In the genomic region with DNA sequence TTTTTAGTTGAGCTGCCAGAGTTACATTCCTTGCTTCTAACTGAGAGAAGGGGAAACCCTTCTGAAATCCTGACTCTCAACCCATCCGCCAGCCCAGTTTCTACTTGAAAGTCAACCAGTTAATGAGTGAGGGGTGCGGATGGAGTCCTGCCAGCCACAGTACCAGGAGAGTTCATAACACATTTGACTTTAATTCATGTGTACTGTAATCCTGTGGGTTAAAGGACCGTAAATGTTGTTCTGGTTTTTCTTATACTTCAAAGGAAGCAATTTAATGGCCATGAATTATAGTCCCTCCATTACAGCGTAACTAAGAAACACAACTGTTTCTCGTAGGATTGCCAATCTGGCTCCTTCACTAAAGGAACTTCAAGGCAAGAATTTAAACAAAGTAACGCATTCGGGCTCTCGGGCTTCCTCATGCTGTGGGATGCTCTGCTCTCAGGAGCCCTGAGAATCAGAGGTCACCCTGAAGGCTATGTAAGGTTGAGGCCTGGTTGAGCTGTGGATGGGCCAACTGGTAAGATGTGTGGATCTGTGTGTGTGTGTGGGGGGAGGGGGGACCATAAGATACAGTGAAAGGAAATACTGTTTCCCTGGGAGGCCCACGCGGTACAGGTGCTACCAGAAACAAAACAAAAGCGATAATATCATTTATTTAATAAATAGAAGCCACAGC, we compare ENCODE assay signal across 20 mouse cellular contexts.
DNase-seq lines count a peak whose midpoint lies in the region; ATAC-seq and TF ChIP-seq lines count a peak whose summit lies in the region.
"Had no signal": no experiment of that assay in that cellular context is flagged by ENCODE, and none has a peak within 500 bp of the region (broad histone marks: within the 10 kb centered on the region; RNA-seq: fewer than 3 reads in every experiment).

No protein-coding gene starts in this region.

- H3K4me1 ChIP-seq in kidney, embryonic 14.5 days (ENCODE audit: control insufficient read depth, insufficient read depth, low read length): peaks cover 15% of the 10 kb centered on the region
- peaks cover 64% of the 10 kb centered on the region for H3K4me1 ChIP-seq in embryonic facial prominence, embryonic 10.5 days
- H3K4me1 ChIP-seq in embryonic fibroblast, embryonic 13.5 days (ENCODE audit: control insufficient read depth, insufficient read depth, low read length): peaks cover 14% of the 10 kb centered on the region; the same call in 1 of the 2 replicates
- H3K4me1 ChIP-seq in limb, embryonic 15.5 days: peaks cover 33% of the 10 kb centered on the region; the same call in 1 of the 2 replicates
- H3K4me1 ChIP-seq in hindbrain, postnatal 0 days (ENCODE audit: insufficient read depth, low read length): no peaks in the 10 kb centered on the region

- H3K4me3 ChIP-seq in kidney, embryonic 14.5 days (ENCODE audit: low read length): no peak overlapping the region
- no peak overlapping the region for H3K4me3 ChIP-seq in embryonic facial prominence, embryonic 10.5 days
- H3K4me3 ChIP-seq in embryonic fibroblast, embryonic 13.5 days (ENCODE audit: insufficient read depth, low read length): no peak overlapping the region
- no peak overlapping the region for H3K4me3 ChIP-seq in limb, embryonic 15.5 days
- H3K4me3 ChIP-seq in hindbrain, postnatal 0 days (ENCODE audit: low read length): no peak overlapping the region
- H3K4me3 ChIP-seq: midbrain, embryonic 10.5 days had no signal

- no peaks in the 10 kb centered on the region for H3K27me3 ChIP-seq in kidney, embryonic 14.5 days (ENCODE audit: control insufficient read depth, insufficient read depth, low read length)
- no peaks in the 10 kb centered on the region for H3K27me3 ChIP-seq in embryonic facial prominence, embryonic 10.5 days (replicated peaks; ENCODE audit: low read depth, poor library complexity, severe bottlenecking)
- H3K27me3 ChIP-seq in limb, embryonic 15.5 days: 0 out of 2 replicates have a peak, but pooled peaks cover 3% of the 10 kb centered on the region
- no peaks in the 10 kb centered on the region for H3K27me3 ChIP-seq in hindbrain, postnatal 0 days (ENCODE audit: insufficient read depth, low read length)

- no peaks in the 10 kb centered on the region for H3K36me3 ChIP-seq in kidney, embryonic 14.5 days (ENCODE audit: control insufficient read depth, insufficient read depth, low read length)
- H3K36me3 ChIP-seq in embryonic facial prominence, embryonic 10.5 days (replicated peaks): no peaks in the 10 kb centered on the region
- H3K36me3 ChIP-seq in limb, embryonic 15.5 days: no peaks in the 10 kb centered on the region
- no peaks in the 10 kb centered on the region for H3K36me3 ChIP-seq in hindbrain, postnatal 0 days (ENCODE audit: insufficient read depth, low read length)
- H3K36me3 ChIP-seq: midbrain, embryonic 10.5 days had no signal

- no peak overlapping the region for H3K9ac ChIP-seq in kidney, embryonic 14.5 days (ENCODE audit: low read depth, low read length)
- H3K9ac ChIP-seq in limb, embryonic 15.5 days: no peak overlapping the region
- H3K9ac ChIP-seq in hindbrain, postnatal 0 days (replicated peaks; ENCODE audit: low read length): no peak overlapping the region
- H3K9ac ChIP-seq: hindbrain, embryonic 14.5 days had no signal

- WGBS in kidney, embryonic 14.5 days: 32% methylated on average over 11 of the region's 11 CpGs
- WGBS in embryonic facial prominence, embryonic 10.5 days: 71% methylated on average over 11 of the region's 11 CpGs
- WGBS in limb, embryonic 15.5 days: 33% methylated on average over 11 of the region's 11 CpGs
- WGBS in hindbrain, postnatal 0 days: 75% methylated on average over 11 of the region's 11 CpGs

- no peak for TF ChIP-seq POLR2A in embryonic fibroblast, embryonic 13.5 days (IDR thresholded peaks at IDR 0.05; ENCODE audit: low read depth, low read length)

- no peaks in the 10 kb centered on the region for H3K9me3 ChIP-seq in kidney, embryonic 14.5 days (ENCODE audit: control insufficient read depth, low read length)
- H3K9me3 ChIP-seq in embryonic facial prominence, embryonic 10.5 days: no peaks in the 10 kb centered on the region
- H3K9me3 ChIP-seq in limb, embryonic 15.5 days: no peaks in the 10 kb centered on the region
- no peaks in the 10 kb centered on the region for H3K9me3 ChIP-seq in hindbrain, postnatal 0 days (ENCODE audit: low read length)
- H3K9me3 ChIP-seq: midbrain, embryonic 10.5 days had no signal

- H3K27ac ChIP-seq in kidney, embryonic 14.5 days (ENCODE audit: low read depth, low read length): peak overlapping the region; percentile 53; the same call in 1 of the 2 replicates
- peak overlapping the region; percentile 45 for H3K27ac ChIP-seq in embryonic facial prominence, embryonic 10.5 days (replicated peaks)
- peak overlapping the region; percentile 12; the same call in 1 of the 2 replicates for H3K27ac ChIP-seq in embryonic fibroblast, embryonic 13.5 days (ENCODE audit: insufficient read depth, low read length)
- H3K27ac ChIP-seq in limb, embryonic 15.5 days: peak overlapping the region; percentile 33; the same call in 1 of the 2 replicates
- H3K27ac ChIP-seq in hindbrain, postnatal 0 days: no peak overlapping the region
- H3K27ac ChIP-seq: hindbrain, embryonic 14.5 days; midbrain, embryonic 10.5 days had no signal

- peak; percentile 61 for ATAC-seq in kidney, embryonic 14.5 days (ENCODE audit: low FRiP score, low TSS enrichment)
- ATAC-seq in limb, embryonic 15.5 days (ENCODE audit: insufficient number of reproducible peaks, low FRiP score, low TSS enrichment, low read depth): peak; percentile 60; the same call in 1 of the 2 replicates
- ATAC-seq in hindbrain, postnatal 0 days: no peak
- no peak for ATAC-seq in inflammation-experienced regulatory T-cells, adult 6 months

- H3K4me2 ChIP-seq in kidney, embryonic 14.5 days (replicated peaks; ENCODE audit: low read depth, low read length): no peak overlapping the region
- H3K4me2 ChIP-seq in limb, embryonic 15.5 days: no peak overlapping the region
- H3K4me2 ChIP-seq in hindbrain, postnatal 0 days (ENCODE audit: low read depth, low read length): no peak overlapping the region
- H3K4me2 ChIP-seq: heart, embryonic 11.5 days; hindbrain, embryonic 14.5 days; liver, embryonic 11.5 days had no signal

- no peak for TF ChIP-seq CTCF in embryonic fibroblast, embryonic 13.5 days (IDR thresholded peaks at IDR 0.05; ENCODE audit: borderline replicate concordance, insufficient read depth, low read length)
- TF ChIP-seq CTCF in hindbrain, postnatal 0 days (IDR thresholded peaks at IDR 0.05; ENCODE audit: low read depth): no peak

- no peak for DNase-seq in kidney, postnatal 25 days
- no peak for DNase-seq in embryonic facial prominence, embryonic 10.5 days (ENCODE audit: low spot score)
- no peak for DNase-seq in hindbrain, postnatal 0 days (ENCODE audit: low spot score)
- no peak for DNase-seq in layer of hippocampus, postnatal 10 days (ENCODE audit: low spot score in 2 of 2)
- DNase-seq: adrenal gland, adult 8-10 months; cerebellum, adult 18-20 months; cerebellum, postnatal 36 days; heart, postnatal 14 days; lung, adult 2 months; lung, postnatal 4 days; retina, postnatal 1 day; right cerebral cortex, postnatal 4 days had no signal

Comparison
In these comparisons a context has a peak if more than half of its experiments do, and no peak if none do; other contexts are left out.
1. ATAC-seq: peak in kidney, embryonic 14.5 days (single experiment) and limb, embryonic 15.5 days (single experiment); none in hindbrain, postnatal 0 days (single experiment) and inflammation-experienced regulatory T-cells, adult 6 months (single experiment).